Mouse (Mus musculus) C2C12 (cell line): ENCODE results near the gene Lmod2. TPM values are rescaled to one million over a fixed set of nuclear protein-coding genes. Genes with fewer than 3 reads are reported as not detected.

Experiments
- H3K27me3 ChIP-seq: one replicate; pipeline ENCODE4 v1.6.1; 2011; ENCODE audit not compliant: control insufficient read depth, insufficient read depth, insufficient read length
- H3K36me3 ChIP-seq: one replicate; pipeline ENCODE4 v1.6.1; 2011; ENCODE audit not compliant: control insufficient read depth, insufficient read depth
- H3K4me3 ChIP-seq: one replicate; pipeline ENCODE4 v1.5.1; 2011; ENCODE audit warnings: mild to moderate bottlenecking, control low read depth; ENCODE audit not compliant: poor library complexity, insufficient read depth, severe bottlenecking
- H3K79me2 ChIP-seq: one replicate; pipeline ENCODE4 v1.6.1; 2011; ENCODE audit not compliant: control insufficient read depth, insufficient read depth
- H3K79me3 ChIP-seq: one replicate; pipeline ENCODE4 v1.6.1; 2011; ENCODE audit warnings: low read depth, control low read depth
- H3ac ChIP-seq: one replicate; pipeline ENCODE3; 2011; ENCODE audit warnings: low read depth; ENCODE audit not compliant: control insufficient read depth, insufficient read length
- CEBPB ChIP-seq: IDR thresholded peaks from one replicate; pipeline ENCODE4 v1.6.1; 2011; ENCODE audit warnings: low read depth, mild to moderate bottlenecking, control low read depth, moderate library complexity
- CTCF ChIP-seq: IDR thresholded peaks from one replicate; pipeline ENCODE4 v1.5.1; 2011; ENCODE audit not compliant: control insufficient read depth, insufficient read depth, insufficient read length
- FOSL1 ChIP-seq: IDR thresholded peaks from one replicate; pipeline ENCODE4 v1.8.0; 2011; ENCODE audit warnings: mild to moderate bottlenecking, low read length; ENCODE audit not compliant: poor library complexity, insufficient read depth, severe bottlenecking
- MAX ChIP-seq: IDR thresholded peaks from one replicate; pipeline ENCODE4 v1.6.1; 2011; ENCODE audit warnings: mild to moderate bottlenecking, control low read depth
- MYOD1 ChIP-seq: IDR thresholded peaks from one replicate; pipeline ENCODE4 v1.6.1; 2011; ENCODE audit warnings: low read depth; ENCODE audit not compliant: control insufficient read depth, insufficient read length
- MYOG ChIP-seq: IDR thresholded peaks from one replicate; pipeline ENCODE4 v1.6.1; 2011; ENCODE audit not compliant: control insufficient read depth, insufficient read length; ENCODE audit errors: extremely low read depth
- USF1 ChIP-seq: IDR thresholded peaks from one replicate; pipeline ENCODE4 v1.6.1; 2011; ENCODE audit warnings: low read depth, mild to moderate bottlenecking, control low read depth, moderate library complexity
- polyA plus RNA-seq: library from polyadenylated mRNA; unstranded; fragments of >200 nt; fragmentation: generic; extraction: Trizol; gene quantifications from one replicate; pipeline ENCODE4 v1.2.1, GENCODE M21; 2012; ENCODE audit warnings: missing spikeins

Lmod2 gene
- polyA plus RNA-seq, 1 experiment, result 0.07 TPM

- TF ChIP-seq MAX (no peak), CTCF (no peak), CEBPB (no peak), USF1 (no peak), FOSL1 (no peak), MYOG (no peak), MYOD1 (no peak)
- Histone ChIP-seq H3K79me3 (no peaks in the 10 kb centered on the region), H3ac (no peak overlapping the region), H3K79me2 (no peaks in the 10 kb centered on the region), H3K36me3 (no peaks in the 10 kb centered on the region), H3K4me3 (no peak overlapping the region), H3K27me3 (no peaks in the 10 kb centered on the region)
Measured at GRCm38 (mm10) chr6:24599179-24599578, 1.6 kb downstream of the Lmod2 start.

- no peaks in the 10 kb centered on the region for H3K79me3 ChIP-seq
- H3K36me3 ChIP-seq, result no peaks in the 10 kb centered on the region
- no peaks in the 10 kb centered on the region for H3K79me2 ChIP-seq
- TF ChIP-seq MAX, result no peak
- no peak for TF ChIP-seq FOSL1
- TF ChIP-seq MYOD1, result no peak
- no peak for TF ChIP-seq USF1
- no peak for TF ChIP-seq CEBPB
- TF ChIP-seq CTCF, result no peak
- no peak overlapping the region for H3K4me3 ChIP-seq
- no peak overlapping the region for H3ac ChIP-seq
- H3K27me3 ChIP-seq, result no peaks in the 10 kb centered on the region
Measured at GRCm38 (mm10) chr6:24599639-24600038, 2.1 kb downstream of the Lmod2 start.

GRCm38 (mm10) chr6:24600134-24600533, 2.6 kb downstream of the Lmod2 start:
- Histone ChIP-seq H3ac (no peak overlapping the region), H3K79me2 (no peaks in the 10 kb centered on the region), H3K27me3 (no peaks in the 10 kb centered on the region), H3K36me3 (no peaks in the 10 kb centered on the region), H3K79me3 (no peaks in the 10 kb centered on the region), H3K4me3 (no peak overlapping the region)
- TF ChIP-seq CTCF (no peak), CEBPB (no peak), MYOG (no peak), USF1 (no peak), MYOD1 (no peak), MAX (no peak), FOSL1 (no peak)

- no peaks in the 10 kb centered on the region for H3K27me3 ChIP-seq
- no peaks in the 10 kb centered on the region for H3K36me3 ChIP-seq
- TF ChIP-seq CTCF (no peak), CEBPB (no peak), USF1 (no peak), MYOG (no peak), FOSL1 (no peak), MYOD1 (no peak), MAX (no peak)
- no peak overlapping the region for H3K4me3 ChIP-seq
- H3ac ChIP-seq, result no peak overlapping the region
- H3K79me2 ChIP-seq, result no peaks in the 10 kb centered on the region
- H3K79me3 ChIP-seq, result no peaks in the 10 kb centered on the region
Measured at GRCm38 (mm10) chr6:24600726-24601125, 3.2 kb downstream of the Lmod2 start.

- Histone ChIP-seq H3K79me3 (no peaks in the 10 kb centered on the region), H3ac (no peak overlapping the region), H3K4me3 (no peak overlapping the region), H3K27me3 (no peaks in the 10 kb centered on the region), H3K36me3 (no peaks in the 10 kb centered on the region), H3K79me2 (no peaks in the 10 kb centered on the region)
- TF ChIP-seq USF1 (no peak), MYOG (no peak), MYOD1 (no peak), MAX (no peak), CEBPB (no peak), CTCF (no peak), FOSL1 (no peak)
Measured at GRCm38 (mm10) chr6:24601668-24602067, 4.1 kb downstream of the Lmod2 start.

GRCm38 (mm10) chr6:24602351-24602750, 4.8 kb downstream of the Lmod2 start:
- Histone ChIP-seq H3K36me3 (no peaks in the 10 kb centered on the region), H3ac (no peak overlapping the region), H3K79me3 (no peaks in the 10 kb centered on the region), H3K79me2 (no peaks in the 10 kb centered on the region), H3K4me3 (no peak overlapping the region), H3K27me3 (no peaks in the 10 kb centered on the region)
- no peak for TF ChIP-seq USF1
- TF ChIP-seq MAX, result no peak
- no peak for TF ChIP-seq MYOG
- no peak for TF ChIP-seq CEBPB
- TF ChIP-seq MYOD1, result no peak
